Mouse (Mus musculus) G1E (cell line): ENCODE measurements around the gene Hs3st3b1.

ENCODE experiments used
- CTCF ChIP-seq: IDR thresholded peaks from 2 replicates; pipeline ENCODE4 v1.5.1; 2012; ENCODE audit warnings: low read depth, low read length, inconsistent platforms, mixed read lengths
- GATA1 ChIP-seq: IDR thresholded peaks from 2 replicates; pipeline ENCODE4 v1.6.1; 2012; ENCODE audit warnings: borderline replicate concordance, low read length, inconsistent platforms, mixed read lengths

GRCm38 (mm10) chr11:63970818-63971217, 48.7 kb upstream of the Hs3st3b1 start:
- TF ChIP-seq CTCF (no peak), GATA1 (no peak)
